Mouse (Mus musculus): ENCODE data around the gene Nono.

Nono gene

DNA sequence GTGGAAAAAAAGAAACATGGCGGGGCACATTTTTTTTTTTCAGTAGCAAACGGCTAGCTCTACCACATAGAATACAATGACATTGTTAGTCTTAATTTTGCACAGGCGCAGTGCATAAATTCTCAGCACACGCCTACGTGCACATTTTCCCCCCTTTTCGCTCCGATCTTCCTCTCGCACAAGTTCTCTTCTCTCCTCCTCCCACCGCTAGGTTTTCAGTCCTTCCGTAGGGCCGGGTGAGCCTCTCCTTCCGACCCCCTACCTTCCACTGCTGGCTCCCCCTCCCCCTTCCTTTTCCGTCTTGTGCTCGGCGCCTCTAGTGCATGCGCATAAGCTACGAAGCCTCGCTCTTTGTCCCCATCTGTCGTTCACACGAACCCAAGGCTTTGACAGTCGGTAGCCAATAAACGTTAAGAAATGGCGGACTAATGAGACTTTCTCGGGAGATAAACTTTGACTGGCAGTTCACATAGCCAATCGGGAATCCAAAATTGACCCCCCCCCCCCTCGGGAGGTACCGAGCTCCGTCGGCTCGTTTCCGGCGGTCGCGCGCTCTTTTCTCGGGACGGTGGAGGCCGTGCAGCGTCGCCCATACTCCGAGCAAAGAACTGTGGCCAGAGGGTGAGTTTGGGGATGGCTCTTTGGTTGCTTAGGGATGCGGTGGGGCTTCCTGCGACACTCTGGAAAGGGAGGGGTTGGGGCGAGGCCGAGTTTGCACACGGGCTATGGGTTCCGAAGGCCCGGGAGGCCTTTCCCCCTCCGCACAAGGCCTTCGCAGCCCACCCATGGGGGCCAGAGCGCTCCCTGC lies at the start of gene Nono:
Gene Nono, plus strand, starts transcription at position 177 of the 808 bp plus-strand sequence.
- peak; percentile 75 for DNase-seq (ENCODE audit: low read depth in 2 of 2, low spot score in 2 of 2)

DNA sequence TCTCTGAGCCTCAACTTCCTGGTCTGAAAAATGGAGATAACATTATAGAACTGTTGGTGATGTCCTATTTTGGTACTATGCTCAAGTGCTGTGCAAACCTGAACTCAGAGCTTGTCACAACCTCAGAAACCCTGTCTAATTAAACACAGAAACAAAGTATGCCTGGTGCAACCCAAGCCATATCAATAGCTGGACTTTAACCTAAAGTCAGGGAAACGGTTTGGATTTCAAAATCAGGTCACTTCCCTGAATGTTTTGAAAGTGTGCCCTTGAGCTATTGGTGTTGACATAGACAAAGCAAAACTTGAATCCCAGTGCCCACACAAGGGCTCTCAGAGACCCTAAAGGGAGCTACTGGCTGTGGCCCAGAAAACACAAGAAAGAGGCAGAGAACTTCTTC lies 49.4 kb upstream of the Nono start:
- no peak for DNase-seq (ENCODE audit: low read depth in 2 of 2, low spot score in 2 of 2)

DNA sequence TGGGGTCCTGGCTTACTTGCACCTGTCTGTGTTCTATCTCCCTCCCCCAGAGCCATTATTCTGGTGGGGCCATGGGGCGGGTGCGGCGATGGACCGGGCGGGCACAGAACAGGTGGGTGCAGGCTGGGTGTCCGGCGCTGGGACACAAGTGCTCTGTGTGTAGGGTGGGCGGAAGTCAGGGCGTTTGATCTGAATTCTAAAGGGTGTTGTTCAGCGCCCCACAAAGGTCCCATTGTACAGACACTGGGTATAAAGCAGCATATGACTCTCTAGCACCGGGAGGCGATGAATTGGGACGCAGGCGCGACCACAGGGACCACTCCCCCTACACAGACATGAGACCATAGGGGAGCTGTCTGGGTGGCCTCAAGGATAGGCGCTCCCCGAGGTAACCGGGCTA lies 45.7 kb upstream of the Nono start:
- no peak for DNase-seq (ENCODE audit: low read depth in 2 of 2, low spot score in 2 of 2)

DNA sequence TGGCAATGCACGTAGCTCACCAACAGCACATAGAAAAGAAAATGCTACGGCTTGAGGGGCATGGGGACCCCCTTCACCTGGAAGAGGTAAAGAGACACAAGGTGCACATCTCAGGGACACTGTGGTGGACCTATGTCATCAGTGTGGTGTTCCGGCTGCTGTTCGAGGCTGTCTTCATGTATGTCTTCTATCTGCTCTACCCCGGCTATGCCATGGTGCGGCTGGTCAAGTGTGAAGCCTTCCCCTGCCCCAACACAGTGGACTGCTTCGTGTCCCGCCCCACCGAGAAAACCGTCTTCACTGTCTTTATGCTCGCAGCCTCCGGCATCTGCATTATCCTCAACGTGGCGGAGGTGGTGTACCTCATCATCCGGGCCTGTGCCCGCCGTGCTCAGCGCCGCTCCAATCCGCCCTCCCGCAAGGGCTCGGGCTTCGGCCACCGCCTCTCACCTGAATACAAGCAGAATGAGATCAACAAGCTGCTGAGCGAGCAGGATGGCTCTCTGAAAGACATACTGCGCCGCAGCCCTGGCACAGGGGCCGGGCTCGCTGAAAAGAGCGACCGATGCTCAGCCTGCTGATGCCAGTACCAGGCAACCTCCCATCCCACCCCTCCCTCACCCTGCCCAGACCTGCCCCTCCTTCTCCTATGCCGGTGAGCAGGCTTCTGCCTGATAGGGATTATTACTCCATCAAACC lies 44.5 kb upstream of the Nono start:
- no peak for DNase-seq (ENCODE audit: low read depth in 2 of 2, low spot score in 2 of 2)

DNA sequence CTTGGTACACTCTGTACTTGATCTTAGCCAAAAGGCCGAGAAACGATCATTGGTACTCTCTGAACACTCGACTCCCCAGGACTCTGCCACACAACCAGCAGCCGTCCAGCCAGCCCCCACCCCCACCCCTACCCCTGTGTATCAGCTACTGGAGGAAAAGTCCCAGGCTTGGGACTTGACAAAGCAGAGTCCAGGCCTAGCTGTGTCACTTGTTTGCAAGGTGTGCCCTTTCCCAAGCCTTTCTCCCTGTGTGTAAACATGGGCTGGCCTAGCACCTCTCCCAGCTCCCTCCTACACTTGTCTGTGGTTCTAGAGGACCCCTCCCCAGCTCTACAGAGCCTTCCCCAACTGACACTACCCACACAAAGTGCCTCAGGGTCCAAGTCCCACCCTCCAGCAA lies 42.9 kb upstream of the Nono start:
- no peak for DNase-seq (ENCODE audit: low read depth in 2 of 2, low spot score in 2 of 2)

DNA sequence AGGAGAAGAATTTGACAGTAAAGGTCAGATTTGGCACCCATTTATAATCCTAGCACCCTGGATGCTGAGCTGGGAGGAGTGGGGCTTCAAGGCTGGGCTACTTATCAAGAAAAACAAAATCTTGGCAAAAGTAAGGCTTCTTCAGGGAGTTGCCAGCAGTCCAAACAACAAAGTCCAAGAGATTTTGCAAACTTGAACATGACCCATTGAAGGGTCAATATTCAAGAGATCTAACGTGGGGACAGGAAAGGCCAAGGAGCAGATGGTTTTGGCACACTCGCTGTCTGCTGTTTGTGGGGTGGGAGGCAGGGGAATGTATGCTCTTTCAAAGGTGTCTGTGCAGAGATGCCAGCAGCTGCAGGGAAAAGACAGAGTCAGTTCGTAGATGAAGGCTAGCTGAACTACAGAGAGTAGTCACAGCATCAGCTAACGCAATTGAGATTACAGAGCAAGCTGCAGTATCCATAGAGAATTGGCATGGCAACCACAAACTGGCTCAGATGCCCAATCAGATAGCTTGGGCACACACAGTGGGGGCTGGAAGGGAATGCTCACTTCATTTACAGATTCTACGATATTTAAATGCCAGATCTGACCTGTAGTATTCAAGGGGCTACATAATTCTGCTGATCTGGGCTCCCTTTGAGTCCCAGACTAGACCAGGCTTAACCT lies 40.1 kb upstream of the Nono start:
- no peak for DNase-seq (ENCODE audit: low read depth in 2 of 2, low spot score in 2 of 2)

DNA sequence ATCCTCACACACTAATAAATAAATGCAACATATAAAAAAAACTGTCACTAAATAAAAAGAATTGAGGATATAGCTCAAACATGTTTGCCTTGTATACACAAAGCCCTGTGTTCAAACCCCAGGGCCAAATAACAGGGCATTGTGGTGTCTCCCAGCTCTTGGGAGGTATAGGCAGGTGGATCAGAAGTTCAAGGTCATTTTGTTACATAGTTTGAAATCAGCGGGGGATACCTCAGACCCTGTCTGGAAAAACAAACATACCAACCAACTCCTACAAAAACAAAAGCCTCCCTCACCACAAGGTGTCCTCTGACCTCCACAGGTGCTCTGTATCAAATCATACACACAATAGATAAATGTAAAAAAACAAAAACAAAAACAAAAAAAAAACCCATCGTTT lies 34.8 kb upstream of the Nono start:
- no peak for DNase-seq (ENCODE audit: low read depth in 2 of 2, low spot score in 2 of 2)

DNA sequence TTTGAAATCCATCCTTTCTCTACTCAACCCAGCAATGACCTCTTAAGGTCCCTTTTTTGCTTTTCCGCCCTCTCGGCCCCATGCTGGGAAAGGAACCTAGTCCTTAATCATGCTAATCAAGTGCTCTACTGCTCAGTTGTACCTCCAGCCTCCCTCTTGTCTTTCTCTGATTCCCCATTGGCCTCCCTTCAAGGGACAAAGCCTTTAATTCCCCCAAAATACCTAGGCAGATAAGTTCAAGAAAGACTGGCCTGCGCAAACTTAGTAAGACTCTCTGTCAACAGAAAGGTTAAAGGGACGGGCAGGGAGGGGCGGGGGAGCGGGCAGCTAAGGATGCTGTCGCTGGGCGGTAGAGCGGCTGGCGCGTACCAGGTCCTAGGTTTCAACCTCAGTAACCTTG lies 32.7 kb upstream of the Nono start:
- no peak for DNase-seq (ENCODE audit: low read depth in 2 of 2, low spot score in 2 of 2)

DNA sequence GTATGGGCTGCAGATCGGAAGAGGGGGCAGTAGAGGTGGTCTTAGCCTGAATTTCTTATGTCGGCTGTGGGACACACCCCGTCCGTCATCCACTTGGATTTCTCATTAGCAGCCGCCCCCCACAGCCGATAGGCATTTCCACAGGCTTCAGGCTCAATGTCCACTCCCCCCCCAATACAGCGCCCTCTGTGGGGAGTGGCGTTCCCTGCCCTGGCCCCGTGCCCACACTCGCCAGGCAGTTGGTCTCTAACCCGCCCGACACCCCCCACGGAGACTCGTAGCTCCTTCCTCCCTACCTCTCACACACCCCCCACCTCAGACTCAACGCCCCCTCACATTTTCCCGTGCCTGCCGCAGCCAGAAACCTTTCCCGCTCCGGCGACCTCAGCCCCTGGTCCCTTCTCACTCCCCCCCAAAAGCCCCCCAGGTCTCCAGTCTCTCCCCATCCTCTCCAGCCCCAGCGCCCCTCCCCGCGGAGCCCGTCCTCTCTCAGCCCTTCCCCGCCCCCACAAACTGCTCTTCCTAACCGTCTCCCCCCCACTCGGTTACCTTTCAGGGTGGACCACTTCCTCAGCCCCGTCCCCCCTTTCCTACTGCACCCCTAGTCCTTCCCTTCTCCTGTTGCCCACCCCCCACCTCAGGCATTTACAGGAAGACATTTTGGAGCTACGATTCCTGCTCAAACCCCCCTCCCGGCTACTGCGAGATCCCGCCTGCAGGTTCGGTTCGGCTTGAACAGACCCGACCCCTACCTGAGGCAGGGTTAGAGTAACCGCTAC lies 10.0 kb upstream of the Nono start:
- peak; percentile 2 to 8 for DNase-seq (ENCODE audit: low read depth in 2 of 2, low spot score in 2 of 2)

DNA sequence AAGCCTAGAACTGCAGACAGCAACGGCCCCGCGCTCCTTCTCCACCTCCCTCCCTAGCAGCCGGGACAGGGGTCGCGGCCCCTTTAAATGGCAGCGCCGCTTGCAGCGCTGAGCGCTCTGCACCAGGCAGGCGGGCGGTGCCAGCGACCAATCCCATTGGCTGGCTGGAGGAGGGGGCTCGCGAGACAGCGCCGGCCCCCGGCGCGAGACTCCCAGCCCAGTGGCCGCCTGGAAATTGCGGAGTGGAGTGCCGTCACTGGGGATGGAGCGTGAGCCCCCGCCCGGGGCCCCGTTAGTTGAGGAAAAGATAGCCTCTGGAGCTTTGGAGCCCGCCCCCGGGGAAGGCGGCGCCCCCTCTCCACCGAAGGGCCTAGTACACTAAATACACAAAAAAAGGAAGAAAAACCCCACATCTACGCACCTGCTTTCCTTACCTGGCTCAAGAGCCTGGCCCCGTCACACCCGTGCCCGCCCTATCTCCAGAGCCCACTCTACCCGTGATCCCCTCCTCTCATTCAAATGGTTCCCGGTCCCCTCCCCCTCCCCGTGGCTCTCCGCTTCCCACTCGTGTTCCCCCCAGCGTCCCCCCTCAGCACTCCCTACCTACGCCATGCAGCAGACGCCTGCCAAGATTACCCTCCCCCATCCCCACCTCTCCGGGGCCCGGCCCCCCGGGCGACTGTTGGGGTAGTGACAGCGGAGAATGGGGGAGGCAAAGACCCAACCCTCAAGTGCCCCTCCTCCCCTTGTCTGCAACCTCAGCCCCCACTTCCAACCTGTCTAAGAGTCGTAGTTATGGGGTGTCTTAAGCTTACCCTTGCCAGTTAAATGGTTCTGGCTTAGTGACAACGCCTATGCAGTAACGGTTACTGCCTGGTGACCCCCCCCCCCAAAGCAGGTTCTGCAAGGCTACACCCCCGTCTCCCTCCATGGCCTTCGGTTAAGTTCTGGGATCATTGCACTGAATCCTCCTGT lies 9.1 kb upstream of the Nono start:
- DNase-seq (ENCODE audit: low read depth in 2 of 2, low spot score in 2 of 2), result peak; percentile 73 to 75

DNA sequence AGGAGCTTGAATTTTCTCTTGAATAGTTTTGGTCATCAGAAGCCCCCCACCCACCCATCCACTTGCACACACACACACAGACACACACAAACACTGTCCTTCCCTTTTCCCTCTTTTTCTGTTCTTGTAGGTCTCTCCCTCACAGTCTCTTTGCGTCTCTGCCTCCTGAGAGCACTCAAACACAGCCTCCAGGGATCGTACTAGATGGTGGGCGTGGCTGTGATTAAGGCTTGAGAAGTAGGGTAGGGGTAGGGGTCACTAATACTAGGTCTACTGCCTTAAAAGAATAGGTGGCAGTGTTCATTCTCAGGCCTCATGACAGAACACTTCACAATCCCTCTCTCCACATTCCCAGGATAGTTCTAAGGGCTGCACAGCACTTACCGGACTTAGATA lies 8.4 kb upstream of the Nono start, which contains the start of gene Zmym3:
Gene Zmym3, minus strand, starts transcription at position 150 of the 396 bp plus-strand sequence.
- DNase-seq (ENCODE audit: low read depth in 2 of 2, low spot score in 2 of 2), result no peak

DNA sequence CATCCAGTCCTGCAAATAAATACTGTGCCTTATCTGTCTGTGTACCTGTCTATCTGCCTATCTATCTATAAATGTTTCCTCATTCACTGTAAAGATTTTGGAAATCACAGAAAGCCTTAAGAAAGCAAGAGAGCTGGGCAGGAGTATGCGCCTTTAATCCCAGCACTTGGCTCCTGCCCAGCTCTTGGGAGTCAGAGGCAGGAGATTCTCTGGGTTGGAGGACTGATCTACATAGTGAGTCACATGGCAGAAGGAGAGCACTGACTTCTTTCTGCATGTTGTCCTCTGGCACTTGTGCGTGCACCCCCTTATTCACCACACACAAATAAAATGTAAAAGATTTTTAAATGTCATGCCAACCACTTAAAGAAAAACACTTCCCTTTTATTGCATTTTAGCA lies 5.7 kb upstream of the Nono start:
- DNase-seq (ENCODE audit: low read depth in 2 of 2, low spot score in 2 of 2), result no peak

DNA sequence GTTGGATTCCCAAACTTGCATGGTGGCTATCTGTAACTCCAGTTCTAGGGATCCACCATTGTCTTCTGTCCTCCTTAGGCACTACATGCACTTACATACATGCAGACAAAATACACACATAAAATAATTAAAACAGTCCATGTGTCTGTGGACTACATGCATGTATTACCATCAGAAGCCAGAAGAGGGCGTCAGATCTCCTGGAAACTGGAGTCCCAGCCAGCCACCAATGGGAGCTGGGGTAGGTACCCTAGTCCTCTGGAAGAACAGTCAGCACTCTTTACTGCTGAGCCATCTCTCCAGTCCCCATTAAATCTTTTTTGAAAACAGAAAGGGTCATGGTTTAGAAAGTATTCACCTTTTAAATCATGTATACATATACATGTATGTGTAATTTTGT lies 1.3 kb upstream of the Nono start:
- peak; percentile 3 to 29 for DNase-seq (ENCODE audit: low read depth in 2 of 2, low spot score in 2 of 2)

DNA sequence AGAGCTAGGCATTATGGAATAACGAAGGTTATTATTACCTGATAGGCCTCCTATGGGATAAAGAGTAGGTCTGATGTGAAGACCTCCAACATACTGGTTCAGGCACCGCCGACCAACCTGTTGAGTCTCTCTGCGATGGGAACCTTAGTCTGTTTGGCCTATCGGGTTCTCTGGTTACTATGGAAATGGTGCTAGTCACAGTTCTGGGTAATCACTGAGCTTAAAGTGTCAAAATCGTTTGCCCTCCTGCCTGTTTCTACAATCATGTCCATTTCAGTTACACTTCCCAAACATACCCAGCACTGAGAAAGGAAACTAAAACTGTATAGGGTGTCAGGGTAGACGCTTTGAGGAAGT lies 355 bp upstream of the Nono start:
- DNase-seq (ENCODE audit: low read depth in 2 of 2, low spot score in 2 of 2), result no peak

DNA sequence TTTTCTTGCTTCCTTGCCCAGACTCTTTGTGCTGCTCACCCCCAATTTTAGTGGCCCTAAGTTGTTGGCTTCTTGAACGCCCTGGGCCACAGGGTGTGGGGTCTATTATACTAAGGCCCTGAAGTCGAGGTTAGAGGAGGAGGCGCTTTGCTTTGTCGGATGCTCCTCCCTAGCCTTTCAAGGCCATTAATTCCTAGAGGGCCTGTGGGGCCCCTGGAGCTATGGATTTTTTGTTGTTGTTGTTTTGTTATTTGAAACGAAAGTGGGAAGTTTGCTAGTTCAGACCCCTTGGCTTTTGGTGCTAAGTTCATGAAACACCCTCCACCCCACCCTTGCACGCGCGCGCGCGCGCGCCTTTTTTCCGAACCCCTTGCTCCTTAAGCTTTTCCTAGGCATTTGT lies 858 bp downstream of the Nono start:
- no peak for DNase-seq (ENCODE audit: low read depth in 2 of 2, low spot score in 2 of 2)

DNA sequence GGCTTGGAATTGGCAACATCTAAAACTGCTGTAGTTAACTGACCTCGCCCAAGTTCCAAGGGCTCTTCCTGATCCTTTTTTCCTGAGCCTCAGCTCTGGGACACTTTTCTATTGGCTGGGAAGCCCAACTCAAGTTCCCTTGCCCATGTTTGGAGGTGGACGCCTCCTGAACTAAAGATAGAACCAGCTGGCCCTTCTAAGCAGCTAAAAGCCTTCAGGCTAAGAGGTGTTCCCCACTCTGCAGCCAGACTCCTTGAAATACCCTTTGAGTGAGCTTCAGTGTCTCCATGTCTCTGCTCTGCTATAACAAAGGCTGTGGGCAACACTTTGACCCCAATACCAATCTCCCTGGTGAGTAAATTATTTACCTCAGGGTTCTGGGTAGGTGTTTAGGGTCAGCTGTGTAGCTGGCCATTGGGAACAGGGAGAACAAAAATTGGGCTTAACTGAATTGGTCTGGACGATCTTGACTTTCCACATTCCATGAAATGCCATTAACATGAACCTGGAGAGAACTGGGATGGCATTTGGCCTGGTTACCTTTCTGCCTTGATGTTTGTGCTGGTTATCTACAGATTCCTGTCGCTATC lies 19.9 kb downstream of the Nono start, which contains the start of gene Itgb1bp2:
Gene Itgb1bp2, plus strand, starts transcription at position 203 of the 590 bp plus-strand sequence.
- DNase-seq (ENCODE audit: low read depth in 2 of 2, low spot score in 2 of 2), result no peak

DNA sequence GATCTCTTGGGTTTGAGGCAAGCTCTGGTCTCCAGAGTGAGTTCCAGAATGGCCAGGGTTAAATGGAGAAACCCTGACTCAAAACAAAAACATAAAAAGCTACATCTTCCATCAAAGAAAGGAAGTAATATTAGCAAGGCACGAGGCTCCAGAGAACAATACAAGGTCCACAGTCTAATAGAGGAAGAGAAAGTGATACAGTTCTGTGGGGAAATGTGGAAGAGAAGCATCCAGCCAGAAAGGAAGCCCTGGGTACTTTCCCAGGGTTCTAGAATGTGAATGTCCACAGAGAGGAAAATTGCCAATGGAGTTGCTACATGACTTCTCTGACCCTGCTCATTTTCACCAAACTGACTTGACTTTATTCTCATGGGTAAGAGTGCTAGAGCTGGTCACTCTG lies 22.0 kb downstream of the Nono start:
- no peak for DNase-seq (ENCODE audit: low read depth in 2 of 2, low spot score in 2 of 2)

DNA sequence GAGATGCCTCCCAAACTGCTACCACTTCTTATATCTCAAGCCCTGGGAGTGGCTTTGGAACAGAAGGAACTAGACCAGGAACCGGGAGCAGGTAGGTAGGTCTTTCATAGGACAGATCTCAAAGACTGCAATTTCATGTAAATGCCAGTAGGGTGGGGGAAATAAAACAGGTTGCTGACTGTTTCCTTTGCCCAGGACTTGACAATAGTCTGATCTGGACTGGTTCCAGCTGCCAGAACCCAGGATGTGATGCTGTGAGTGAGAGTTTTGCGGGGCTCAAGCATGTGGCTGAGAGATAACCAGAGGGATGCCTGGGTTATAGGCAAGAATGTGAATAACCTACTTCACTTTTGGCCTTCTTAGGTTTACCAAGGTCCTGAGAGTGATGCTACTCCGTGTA lies 22.5 kb downstream of the Nono start:
- DNase-seq (ENCODE audit: low read depth in 2 of 2, low spot score in 2 of 2), result no peak

DNA sequence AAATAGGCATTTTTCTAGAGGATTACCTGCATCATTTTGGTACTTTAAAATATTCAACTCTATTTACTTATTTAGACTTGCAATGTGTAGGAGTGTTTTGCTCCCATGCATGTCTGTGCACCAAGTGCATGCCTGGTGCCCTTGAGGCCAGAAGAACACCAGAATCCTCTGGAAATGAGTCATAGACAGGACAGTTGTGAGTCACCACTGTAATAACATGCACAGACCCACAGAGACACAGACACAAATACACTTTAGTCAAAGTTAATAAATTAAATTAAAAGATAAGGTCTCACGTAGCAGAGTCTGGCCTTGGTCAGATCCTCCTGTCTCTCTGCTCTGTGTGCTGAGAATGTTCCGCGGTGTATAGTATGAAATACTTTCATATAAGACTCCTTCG lies 43.1 kb downstream of the Nono start:
- DNase-seq (ENCODE audit: low read depth in 2 of 2, low spot score in 2 of 2), result no peak

All from CD8-positive naive resting alpha-beta T cell, adult 2 months (primary cell).